Mouse (Mus musculus): ENCODE results near the gene Pan3. TPM values are rescaled to one million over a fixed set of nuclear protein-coding genes. Genes with fewer than 3 reads are reported as not detected.

Pan3 gene
- total RNA-seq, 2 experiments from 2014 or later, result 96.7 to 114 TPM

DNA sequence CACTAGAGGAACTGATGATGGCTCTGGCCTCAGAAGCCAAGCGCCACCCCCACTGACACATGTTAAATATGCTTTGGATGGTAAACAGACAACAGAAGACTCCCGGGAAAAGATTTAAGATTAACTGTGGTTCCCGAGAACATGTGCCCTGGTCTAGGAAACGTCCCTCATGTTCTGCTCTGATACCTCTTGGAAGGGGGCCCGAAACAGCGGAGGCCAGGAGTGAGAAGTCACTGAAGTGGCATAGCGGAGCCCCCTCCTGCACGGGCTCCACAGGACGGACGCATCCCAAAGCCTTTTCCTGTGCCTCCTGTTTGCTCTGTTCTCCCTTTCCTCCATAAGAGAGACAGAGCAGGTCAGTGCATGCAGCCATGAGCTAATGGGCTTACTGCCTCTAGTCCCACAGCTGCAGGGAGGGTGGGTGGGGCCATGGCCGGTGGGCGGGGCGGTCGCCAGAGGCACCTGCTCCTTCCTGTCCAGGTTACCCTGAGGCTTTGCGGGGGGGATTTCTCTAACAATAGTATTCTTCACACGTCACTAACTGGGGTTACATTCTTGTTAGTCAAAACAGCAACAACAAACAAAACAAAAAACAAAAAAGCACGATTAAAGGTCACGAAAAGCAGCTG, 133.7 kb downstream of the Pan3 start:
- TF ChIP-seq CTCF (conservative IDR thresholded peaks at IDR 0.05), result no peak
- H3K27ac ChIP-seq, result no peak overlapping the region
- no peak for DNase-seq (ENCODE audit: low spot score in 2 of 2)
- H3K4me3 ChIP-seq, result no peak overlapping the region

DNA sequence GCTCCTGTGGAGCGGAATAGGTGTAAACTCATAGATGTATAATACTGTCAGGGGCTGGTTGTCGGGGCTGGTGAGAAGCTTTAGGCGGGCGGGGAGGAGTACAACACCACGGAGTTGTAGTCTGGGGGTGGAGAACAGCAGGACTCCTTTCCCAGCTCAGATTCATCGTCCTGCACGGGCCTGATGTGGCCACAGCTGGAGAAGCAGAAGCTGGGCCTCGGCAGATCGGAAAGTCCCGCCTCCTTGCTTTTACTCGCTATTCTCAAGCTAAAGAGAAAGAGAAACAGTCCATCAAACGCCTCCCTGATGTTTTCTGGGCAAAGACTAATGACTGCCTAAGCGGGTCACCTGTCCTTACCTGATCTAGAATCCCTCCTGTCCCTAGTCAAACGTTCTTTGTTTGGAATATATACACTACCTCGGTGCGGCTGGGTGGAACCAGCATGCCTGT, 134.2 kb downstream of the Pan3 start:
- H3K4me3 ChIP-seq, result no peak overlapping the region
- H3K27ac ChIP-seq, result no peak overlapping the region
- TF ChIP-seq CTCF (conservative IDR thresholded peaks at IDR 0.05), result no peak
- DNase-seq (ENCODE audit: low spot score in 2 of 2), result no peak

DNA sequence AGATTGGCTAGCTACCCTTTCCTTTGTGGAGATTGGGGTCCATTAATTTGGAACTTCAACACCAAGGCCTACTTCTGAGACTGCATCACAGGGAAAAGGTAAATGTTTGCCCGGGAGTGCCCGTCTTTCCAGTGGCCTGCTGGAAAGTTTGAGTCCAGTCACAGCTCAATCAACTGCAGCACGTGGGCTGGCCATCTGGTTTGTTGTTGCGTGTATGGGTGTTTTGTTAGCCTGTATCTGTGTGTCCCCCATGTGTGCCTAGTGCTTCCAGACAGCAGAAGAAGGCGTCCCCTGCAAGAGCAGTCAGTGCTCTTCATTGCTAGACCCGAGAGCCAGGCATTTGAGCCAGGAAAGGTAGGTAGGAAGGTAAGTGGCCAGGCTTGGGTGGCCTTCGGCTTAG, 135.5 kb downstream of the Pan3 start:
- peak in 1 of 2 experiments; percentile 28 for DNase-seq (ENCODE audit: low spot score in 2 of 2)
- H3K4me3 ChIP-seq, result no peak overlapping the region
- no peak for TF ChIP-seq CTCF (conservative IDR thresholded peaks at IDR 0.05)
- no peak overlapping the region for H3K27ac ChIP-seq

DNA sequence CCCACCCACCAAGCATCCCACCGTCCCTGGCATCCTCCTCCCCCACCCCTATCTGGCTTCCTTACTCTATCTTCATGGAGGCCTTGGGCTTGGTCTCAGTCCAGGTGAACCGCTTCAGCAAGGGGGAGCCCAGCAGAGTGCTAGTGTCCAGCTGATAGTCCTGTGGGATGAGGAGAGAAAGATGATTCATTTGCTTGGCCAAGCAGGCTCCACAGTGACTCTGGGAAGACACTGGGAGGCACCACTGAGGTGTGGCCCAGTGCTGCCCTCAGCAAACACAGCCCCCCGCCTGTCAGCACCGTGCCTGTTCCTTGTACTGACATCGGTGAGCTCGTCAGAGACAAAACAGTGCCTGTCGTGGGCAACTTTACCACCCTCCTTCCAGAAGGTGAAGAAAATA, 136.4 kb downstream of the Pan3 start:
- no peak for TF ChIP-seq CTCF (conservative IDR thresholded peaks at IDR 0.05)
- Histone ChIP-seq H3K4me3 (no peak overlapping the region), H3K27ac (no peak overlapping the region)
- no peak for DNase-seq (ENCODE audit: low spot score in 2 of 2)

DNA sequence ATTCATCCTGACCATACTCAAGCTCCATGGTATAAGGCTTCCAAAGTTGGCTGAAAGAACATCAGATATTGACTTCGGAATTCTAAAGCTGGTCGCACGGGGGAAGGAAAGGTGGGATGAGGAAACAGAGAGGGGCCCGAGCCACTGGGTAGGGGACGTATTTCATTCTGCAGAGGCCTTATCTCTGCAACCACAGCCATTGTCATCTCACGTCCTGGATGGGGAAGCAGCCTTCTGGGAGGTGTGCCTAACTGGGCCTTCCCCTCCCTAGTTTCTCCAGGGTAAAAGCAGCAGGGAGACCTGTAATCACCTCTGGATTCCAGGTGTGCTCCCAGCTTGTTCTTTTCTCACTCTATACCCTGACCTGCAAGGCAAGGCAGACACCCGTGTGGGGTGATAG, 142.7 kb downstream of the Pan3 start:
- no peak for TF ChIP-seq CTCF (conservative IDR thresholded peaks at IDR 0.05)
- DNase-seq (ENCODE audit: low spot score in 2 of 2), result no peak
- Histone ChIP-seq H3K27ac (no peak overlapping the region), H3K4me3 (no peak overlapping the region)

DNA sequence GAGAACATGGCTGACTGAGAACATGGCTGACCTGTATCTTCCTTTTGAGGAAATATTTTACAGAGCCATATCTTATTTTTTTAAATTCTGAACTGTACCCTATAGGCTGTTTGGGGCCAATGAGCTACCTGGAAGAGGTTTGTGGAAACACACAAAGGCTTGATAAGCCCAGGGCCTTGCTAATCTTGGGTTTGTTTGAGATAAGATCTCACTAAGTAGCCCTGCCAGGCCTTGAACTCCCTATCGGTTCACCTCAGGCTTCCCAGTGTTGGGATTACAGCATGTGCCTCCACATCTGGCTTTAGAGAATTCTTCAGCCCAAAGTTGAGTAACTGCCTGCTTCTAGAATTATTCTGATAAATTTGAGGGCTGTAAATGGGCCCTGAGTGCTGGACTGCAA, 143.6 kb downstream of the Pan3 start:
- Histone ChIP-seq H3K4me3 (no peak overlapping the region), H3K27ac (no peak overlapping the region)
- no peak for DNase-seq (ENCODE audit: low spot score in 2 of 2)
- TF ChIP-seq CTCF (conservative IDR thresholded peaks at IDR 0.05), result no peak

DNA sequence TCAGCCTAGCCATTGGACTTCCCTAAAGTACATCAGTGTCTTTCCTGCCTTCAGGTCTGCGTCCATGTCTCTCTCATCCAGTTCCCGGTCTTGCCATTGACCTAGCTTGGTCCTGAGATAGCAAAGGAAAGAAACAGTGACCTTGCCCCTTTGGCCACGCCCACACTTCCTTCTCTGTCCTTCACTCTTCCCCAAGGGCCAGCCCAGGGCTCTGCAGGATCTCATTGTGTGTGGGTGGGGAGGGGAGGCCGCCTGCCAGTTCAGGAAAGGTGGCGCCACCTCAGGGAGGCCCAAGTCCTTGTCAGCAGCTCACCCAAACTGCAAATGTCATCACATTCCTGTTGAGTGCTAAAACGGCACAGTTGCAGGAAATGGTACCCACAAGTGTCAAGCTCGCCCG, 144.6 kb downstream of the Pan3 start:
- no peak for DNase-seq (ENCODE audit: low spot score in 2 of 2)
- H3K4me3 ChIP-seq, result no peak overlapping the region
- no peak overlapping the region for H3K27ac ChIP-seq
- no peak for TF ChIP-seq CTCF (conservative IDR thresholded peaks at IDR 0.05)

DNA sequence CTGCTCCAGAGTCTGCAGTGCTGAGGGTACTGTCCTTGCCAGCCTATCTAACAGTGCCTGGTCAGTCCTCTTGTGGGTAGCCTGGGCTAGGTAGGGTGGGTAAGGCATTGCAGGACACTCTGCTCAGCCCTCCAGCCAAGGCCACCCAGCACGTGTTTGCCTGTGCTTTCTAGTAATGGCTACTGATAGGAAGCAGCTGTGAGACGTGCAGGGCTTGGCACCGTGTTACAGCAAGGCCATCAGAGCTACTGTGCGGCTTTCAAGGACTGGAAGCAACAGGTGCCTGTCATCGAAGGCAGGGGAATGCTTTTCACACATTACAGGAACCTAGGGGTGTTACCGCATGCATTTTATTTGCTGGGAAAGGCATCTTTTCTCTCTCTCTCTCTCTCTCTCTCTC, 147.0 kb downstream of the Pan3 start:
- TF ChIP-seq CTCF (conservative IDR thresholded peaks at IDR 0.05), result no peak
- no peak for DNase-seq (ENCODE audit: low spot score in 2 of 2)
- Histone ChIP-seq H3K4me3 (no peak overlapping the region), H3K27ac (no peak overlapping the region)

DNA sequence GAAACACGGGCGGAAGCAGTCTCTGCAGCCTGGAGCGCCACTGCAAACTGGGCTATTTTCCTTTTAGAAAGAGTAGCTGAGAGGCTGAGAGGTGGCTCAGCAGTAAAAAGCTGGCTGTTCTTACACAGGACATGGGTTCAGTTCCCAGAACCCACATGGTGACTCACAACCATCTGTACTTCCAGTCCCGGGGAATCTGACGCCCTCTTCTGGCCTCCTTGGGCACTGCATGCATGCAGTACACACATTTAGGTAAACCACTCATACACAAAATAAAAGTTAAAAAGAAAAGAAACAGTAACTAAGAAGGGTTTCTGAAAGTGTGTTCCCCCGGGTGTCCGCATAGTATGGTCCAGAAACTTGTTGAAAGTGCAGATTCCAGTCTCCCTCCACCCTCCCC, 149.2 kb downstream of the Pan3 start:
- TF ChIP-seq CTCF (conservative IDR thresholded peaks at IDR 0.05), result peak; percentile 38
- DNase-seq (ENCODE audit: low spot score in 2 of 2), result no peak
- Histone ChIP-seq H3K27ac (no peak overlapping the region), H3K4me3 (no peak overlapping the region)

DNA sequence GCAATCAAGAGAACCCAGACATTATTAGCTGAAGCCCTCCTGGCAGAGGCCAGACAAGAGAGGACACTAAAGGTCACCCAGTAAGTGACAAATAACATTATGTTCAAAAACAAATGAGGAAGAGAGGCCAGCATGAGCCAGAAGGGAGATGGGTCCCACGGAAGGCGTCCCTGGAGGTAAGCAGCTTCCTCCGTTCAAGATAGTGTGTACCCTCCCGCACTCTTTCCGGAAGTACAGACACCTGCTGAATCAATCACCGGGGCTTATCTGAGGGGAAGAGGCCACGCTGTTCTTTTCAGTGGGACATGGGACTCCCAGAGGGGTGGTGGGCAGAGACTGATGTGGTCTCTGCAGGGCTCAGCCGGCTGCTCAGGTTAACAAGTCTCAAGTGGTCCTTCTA, 149.7 kb downstream of the Pan3 start:
- no peak for DNase-seq (ENCODE audit: low spot score in 2 of 2)

DNA sequence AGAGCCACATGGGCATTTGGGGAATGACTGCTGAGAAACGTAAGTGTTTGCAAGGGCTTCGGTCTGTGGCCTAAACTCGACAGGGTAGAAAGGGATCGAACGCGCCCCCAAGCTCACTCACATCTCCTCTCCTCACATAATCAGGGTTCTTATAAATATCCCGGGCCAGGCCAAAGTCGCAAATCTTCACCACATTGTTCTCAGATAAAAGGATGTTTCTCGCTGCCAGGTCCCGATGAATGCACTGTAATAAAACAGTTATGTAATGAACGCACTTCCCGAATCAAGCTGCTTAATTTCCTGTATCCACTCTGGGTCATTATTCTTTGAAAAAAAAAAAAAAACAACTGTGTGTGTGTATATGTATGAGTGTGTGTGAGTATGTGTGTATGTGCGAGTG, 150.2 kb downstream of the Pan3 start:
- no peak for DNase-seq (ENCODE audit: low spot score in 2 of 2)
- no peak for TF ChIP-seq CTCF (conservative IDR thresholded peaks at IDR 0.05)
- Histone ChIP-seq H3K4me3 (no peak overlapping the region), H3K27ac (no peak overlapping the region)

More for the DNA sequence above, 149.7 kb downstream of the Pan3 start:
- no peak for TF ChIP-seq CTCF (conservative IDR thresholded peaks at IDR 0.05)
- Histone ChIP-seq H3K4me3 (no peak overlapping the region), H3K27ac (no peak overlapping the region)

DNA sequence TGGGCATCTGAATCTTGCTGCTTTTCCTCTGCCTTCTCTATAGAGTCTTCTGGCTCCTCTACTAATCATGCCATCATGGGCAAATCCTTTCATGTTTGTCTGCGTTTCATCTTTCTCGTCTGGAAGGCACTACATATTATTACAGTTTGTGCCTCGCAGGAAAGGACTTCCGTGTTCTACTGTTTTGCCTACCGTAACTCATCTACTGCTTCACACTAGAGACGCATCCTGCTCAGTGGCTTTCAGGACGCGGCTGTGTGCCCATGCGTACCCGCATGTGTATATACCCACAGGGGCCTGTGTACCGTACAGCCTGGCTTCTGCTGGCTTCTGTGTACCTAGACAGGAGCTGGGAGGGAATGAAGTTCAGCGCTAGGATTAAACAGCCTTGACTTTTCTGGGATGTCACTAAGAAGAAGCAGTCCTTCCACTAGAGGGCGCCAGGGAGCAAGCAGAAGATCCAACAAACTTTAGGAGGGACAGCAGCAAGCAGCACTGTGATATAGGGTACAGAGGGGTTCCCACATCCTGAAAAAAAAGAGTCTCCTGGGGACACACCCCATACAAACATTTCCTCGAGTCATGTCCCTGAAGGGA, 153.8 kb downstream of the Pan3 start:
- DNase-seq (ENCODE audit: low spot score in 2 of 2), result peak; percentile 64 to 87
- no peak overlapping the region for H3K4me3 ChIP-seq
- no peak overlapping the region for H3K27ac ChIP-seq
- peak; percentile 95 for TF ChIP-seq CTCF (conservative IDR thresholded peaks at IDR 0.05)

DNA sequence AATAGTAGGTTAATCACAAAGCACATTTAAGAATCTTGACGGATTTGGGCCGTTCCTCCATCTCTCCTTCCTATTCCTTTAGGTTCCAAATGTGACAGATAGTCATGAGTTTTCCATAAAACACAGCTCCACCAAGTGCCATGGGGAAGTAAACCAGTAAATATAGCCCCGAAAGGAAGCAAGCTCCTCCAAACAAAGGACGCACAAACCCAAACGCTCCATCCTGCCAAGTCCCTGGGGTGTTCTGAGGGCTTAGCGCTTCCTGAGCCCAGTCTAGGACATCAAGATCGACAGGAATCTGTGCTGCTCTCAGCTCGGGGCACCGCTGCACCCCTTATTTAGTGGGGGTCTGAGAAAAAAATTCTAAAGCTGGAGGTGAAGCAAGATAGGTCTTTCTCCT, 154.7 kb downstream of the Pan3 start:
- H3K4me3 ChIP-seq, result no peak overlapping the region
- no peak for TF ChIP-seq CTCF (conservative IDR thresholded peaks at IDR 0.05)
- no peak for DNase-seq (ENCODE audit: low spot score in 2 of 2)
- no peak overlapping the region for H3K27ac ChIP-seq

DNA sequence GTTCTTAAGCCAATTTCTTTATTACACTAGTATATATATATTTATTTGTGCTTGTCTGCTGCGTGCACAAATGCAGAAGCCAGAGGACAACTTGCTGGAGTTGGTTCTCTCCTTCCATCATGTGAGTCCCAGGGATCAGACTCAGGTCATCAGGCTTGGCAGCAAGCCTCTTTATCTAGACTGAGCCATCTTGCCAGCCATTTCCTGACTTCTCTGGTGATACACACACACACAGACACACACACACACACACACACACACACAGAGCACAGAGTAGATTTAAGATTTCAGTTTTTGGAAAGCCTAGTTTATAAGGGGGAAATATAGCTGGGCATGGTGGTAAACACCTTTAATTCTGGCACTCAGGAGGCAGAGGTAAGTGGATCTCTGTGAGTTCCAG, 155.1 kb downstream of the Pan3 start:
- Histone ChIP-seq H3K27ac (no peak overlapping the region), H3K4me3 (no peak overlapping the region)
- no peak for DNase-seq (ENCODE audit: low spot score in 2 of 2)
- TF ChIP-seq CTCF (conservative IDR thresholded peaks at IDR 0.05), result no peak
